Mouse (Mus musculus) ovary, postnatal 14 days (tissue): Measurements from ENCODE around the gene Lrtm1.

ENCODE experiments used
- DNase-seq: peaks from one replicate; pipeline ENCODE4 v3.0.0; 2022; ENCODE audit warnings: low spot score

The Lrtm1 gene

DNA sequence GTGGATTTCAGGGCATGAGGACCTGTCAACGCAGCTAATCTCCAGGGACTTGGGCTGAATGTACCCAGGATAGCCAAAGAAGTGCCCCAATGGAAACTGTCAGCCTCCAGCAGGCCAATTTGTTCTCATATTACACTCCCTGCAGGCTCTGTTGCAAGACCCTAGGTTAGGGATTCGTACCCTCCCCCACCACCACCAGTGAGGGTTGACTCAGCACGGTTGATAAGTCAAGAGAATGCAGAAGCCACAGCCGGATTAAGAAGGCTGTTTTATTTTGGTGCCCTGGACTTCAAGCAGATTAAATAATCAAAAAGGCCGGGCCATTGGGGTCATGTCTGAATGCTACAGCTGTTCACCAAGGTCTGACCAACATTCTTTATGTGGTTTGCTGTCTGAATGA is at the start of gene Lrtm1:
Gene Lrtm1 (plus strand): TSS at position 326 of the 400 bp plus-strand sequence.
- no peak for DNase-seq

DNA sequence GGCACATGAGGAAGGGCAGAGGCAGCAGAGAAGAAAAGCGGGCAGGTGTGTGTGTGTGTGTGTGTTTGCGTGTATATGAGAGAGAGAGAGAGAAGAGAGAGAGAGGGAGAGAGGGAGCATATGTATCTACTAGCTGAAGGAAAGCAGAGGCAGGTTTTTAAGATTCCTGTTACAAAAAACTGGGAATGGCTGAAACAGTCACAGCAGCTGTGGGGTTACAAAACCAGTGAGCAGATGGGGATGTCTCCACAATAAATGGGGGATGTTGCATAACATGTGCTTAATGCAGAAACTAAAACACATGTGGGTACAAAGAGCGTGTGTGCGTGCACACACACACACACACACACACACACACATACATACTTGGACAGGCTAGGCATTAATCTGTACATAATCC is 48.8 kb upstream of the Lrtm1 start:
- no peak for DNase-seq

DNA sequence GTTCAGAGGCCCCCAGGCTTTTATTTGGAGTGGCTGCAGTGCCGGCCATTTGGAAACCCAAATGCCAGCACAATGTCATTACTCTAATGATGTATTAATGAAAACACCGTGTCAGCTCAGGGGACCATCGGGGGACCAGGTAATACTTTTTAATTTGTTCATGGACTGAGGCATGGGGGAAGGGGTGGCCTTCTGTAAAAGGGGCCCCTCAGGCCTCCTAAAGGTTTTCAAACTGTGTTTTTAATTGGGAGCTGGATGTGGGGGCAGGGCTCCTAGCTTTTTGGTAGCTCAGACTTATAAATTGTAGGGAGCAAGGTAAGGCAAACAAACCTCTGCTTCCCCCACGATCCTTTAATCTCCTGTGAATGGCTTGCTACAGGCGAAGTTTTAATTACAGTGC is 45.4 kb upstream of the Lrtm1 start:
- no peak for DNase-seq

DNA sequence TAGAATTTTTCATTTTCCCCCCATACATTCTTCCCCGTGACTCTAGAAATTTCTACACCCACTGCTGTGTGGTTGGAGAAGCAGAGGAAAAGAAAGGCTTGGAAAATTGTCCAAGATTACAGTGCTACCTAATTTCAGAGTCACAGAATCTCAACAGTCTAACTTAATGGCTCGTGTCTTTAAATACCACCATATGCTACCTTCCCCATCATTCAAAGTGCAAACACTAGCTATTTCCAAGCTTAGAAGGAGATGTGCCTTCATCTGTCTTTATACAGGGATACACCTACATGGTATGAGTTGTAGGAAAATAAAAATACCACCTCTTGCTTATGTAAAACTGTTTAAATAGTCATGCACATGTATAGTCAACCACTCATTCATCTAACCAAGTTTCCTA is 38.8 kb upstream of the Lrtm1 start:
- DNase-seq: no peak

DNA sequence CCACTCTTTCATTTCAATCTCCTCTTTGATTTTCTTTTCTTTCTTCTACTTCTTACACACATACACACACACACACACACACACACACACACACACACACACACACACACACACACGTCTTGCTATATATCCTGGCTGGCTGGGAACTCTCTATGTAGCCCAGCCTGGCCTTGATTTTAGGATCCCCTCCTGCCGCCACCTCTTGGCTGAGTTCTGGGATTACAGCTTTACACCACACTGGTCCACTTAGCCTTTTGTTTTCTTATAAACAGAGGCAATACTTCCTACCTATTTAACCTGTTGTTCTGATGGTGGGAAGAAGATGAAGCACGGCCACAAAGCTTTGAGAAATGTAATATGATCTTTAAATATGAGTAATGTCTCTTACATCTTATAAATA is 37.5 kb upstream of the Lrtm1 start:
- no peak for DNase-seq

DNA sequence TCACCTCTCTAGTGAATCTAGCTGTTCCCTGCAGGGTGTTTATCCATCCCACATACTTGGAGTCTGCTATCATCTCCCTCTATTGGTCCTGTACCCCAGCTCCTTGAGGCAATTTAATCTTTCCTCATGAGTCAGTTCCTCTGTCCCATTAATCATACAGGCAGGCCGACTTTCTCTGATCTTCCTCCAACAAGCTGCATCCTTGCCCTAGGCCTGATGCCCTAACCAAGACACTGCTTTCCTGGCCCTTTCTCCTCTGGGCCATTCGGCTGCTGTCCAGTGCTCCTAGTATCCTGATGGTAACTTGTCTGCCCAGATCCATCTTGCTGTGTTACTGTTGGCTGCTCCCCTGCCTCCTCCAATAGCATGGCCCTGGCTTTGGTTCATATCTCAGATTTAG is 33.7 kb upstream of the Lrtm1 start:
- DNase-seq: no peak

DNA sequence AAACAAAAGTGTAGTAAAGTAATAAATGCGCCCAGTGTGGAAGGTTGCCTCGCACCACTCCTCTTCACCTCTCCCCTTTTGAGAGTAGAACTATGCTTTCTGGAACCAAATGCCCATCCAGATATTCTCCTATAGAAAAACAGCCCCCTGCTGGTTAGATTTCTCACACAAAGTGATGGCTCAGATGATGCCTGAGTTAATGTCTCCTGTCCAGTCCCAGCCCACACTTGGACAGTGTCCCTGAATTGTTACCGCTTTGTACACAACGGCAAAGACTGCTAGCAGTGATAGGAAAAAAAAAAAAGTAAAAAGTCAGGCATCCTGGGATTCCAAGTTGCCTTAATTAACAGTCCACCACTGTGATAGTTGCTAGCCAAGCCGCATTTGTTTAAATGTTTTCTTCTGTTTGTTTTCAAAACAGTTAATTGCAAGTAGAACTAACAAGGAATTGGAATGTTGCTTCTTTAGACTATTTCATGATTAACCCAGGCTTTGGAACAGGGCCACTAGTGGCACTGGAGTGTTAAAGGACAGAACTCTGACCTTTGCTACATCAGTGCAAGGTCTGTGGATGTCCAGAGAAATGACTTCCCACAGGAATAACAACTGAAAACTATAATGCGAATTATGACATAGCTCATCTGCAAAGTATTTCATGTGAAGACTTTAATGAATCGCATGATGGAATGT is 29.7 kb upstream of the Lrtm1 start:
- DNase-seq: no peak

DNA sequence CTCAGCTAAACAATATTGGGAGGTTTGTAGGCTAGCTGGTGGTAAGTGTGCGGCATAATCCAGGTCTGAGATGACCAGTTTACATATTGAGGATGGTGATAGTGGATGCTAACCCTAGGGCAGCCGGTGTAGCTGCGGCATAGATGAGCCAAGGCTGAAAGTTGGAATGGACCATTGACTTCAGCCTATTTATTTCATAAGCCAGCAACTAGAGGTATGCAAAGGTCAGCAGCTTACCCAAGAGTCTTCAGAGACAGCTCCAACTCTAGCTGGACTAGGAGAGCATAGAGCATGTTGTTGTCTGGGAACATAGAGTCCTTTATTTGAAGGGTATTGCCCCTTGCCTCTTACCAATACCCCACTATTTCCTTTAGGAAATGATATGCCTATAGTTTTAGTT is 21.4 kb upstream of the Lrtm1 start:
- no peak for DNase-seq

DNA sequence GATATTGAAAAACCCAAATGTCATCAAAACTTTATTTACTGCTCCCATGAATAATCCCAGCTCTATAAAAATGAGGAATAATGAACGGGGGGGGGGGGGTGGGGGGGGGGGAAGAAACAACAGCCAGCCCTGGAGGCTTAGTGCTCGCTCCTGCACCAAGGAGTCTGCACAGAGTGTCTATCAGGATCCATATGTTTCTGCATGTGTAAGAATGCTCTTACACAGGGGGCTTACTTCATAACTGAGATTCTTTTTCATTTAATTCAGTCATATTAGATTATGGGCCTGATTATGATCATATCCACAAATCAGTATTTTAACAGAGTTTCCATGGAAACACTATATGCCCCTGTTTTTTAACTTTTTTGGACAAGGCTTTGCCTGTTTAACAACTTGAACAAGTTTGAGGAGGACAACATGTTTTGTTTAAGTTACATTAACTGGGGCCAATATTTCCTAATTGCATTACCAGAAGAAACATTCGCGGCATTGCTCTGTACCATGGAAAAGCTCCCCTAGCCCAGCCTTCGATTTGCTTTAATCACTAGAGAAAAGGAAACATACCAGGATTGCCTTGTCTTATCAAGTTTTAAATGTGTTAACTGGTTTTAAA is 12.7 kb upstream of the Lrtm1 start:
- DNase-seq: no peak

DNA sequence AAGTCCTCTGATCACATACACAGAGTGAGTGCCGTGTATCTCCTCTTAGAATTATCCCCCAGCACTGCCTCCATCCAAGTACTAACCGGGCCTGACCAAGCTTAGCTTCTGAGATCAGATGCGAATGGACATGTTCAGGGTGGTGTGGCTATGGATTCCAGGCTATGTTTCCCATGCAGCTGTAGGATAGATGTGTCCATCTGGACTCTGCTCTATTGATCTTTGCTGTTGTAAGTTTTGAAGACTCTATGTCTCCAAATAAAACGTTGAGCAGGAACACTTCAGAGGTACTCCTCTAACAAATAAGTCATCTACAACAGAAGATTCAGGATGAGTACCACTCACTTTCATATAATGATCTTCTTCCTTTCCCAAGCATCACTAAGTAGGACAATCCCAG is 8.4 kb upstream of the Lrtm1 start:
- DNase-seq: no peak

DNA sequence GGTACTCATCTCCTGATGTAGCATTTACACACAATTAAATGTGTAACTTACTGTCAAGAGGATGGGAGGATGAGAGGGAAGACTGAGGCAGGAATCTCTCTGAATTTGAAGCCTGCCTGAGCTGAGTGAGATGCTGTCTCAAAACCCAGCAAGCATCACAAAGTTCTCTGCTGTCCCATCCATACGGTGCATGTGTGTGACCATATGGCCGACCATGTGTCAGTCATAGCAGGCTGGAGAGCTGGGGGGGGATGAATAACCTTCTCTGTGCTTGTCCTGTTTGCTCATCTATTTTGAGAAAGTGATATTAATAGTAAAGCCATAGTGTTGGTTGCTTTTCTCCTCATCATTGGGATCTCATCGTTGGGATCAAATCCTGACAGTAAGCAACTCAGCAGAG is 4.8 kb upstream of the Lrtm1 start:
- DNase-seq: no peak

DNA sequence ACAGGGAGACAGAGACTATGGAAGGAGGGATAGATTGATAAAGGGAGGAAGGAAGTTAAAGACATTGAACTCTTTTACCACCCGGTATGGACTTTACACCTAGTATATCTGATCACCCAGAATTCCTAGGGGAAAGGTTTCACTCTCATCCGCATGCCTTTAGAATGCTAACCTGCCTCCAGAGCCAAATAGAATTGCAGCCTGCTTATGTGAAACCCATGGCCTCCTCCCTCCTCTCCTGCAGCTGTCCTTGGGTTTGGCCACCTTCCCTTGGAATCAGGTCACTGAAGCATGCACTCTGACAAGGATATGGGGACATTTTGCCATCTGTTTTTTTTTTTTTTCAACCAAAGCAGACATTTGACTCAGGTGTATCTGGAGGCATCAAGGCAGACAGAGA is 3.3 kb upstream of the Lrtm1 start:
- no peak for DNase-seq

DNA sequence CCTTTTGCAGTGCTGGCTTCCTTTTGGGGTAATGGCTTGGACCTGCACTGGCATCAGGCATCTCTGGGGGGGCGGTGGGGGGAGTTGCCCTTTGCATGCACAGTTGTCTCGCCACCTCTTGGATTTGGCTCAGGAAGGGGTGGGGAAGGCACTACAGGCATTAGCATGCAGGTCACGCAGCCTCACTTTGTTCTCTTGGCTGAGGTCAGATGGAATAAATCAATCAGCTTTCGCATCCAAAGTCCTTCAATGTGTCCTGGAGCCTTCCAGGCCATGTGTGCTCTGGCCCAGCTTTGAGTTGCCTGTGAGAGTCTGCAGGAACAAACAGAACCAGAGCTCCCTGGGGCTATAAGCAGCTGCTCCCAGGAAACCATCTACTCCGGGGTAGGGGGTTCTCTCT is 2.1 kb upstream of the Lrtm1 start:
- no peak for DNase-seq

DNA sequence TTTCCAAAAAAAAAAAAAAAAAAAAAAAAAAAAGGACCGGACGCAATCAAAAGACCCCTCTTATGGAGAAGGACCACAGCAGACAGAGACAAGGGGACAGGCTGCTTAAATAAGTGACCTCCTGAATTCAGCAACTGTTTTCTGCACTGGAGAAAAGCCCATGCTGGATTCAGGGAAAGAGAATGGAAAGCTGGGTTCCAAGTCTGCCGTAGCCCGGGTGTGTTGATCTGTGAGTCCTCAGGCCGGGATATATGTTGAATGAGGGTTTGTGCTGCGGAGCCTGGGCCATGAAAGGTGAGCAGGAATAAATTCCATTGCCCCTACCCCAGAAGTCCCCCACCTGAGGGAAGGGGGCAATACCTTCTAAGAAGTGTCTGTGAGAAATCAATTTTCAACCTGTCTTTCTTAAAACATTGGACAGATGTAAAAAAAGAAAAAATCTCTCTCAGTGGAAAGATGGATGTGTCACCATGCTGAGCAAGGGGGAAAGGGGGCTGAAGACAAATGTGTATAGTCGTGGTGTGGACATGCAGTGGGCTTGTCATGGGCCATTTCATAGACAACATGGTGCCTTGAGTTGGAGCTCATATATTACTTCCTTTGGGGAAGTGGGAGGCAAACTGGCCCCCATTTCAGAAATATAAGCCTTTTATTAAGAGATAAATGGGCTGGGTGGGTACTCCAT is 450 bp downstream of the Lrtm1 start:
- no peak for DNase-seq

DNA sequence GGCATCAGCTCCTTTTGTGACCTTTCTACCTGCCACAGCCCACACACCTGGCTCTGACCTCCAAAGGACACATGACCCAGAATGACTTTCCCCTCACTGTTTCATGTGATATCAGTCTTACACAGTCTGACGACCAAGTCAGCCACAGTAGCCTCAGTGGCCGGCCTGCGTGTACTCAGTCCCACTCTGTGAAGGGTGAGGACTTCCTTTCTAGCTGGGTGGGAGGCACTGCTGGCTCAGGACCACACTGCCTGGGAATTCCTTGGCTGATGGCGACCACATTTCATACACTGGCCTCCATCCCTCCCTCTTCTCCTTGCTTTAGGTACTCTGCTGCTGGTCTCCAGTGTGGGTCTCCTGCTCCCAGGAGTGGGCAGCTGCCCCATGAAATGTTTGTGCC is 3.3 kb downstream of the Lrtm1 start:
- DNase-seq: no peak

DNA sequence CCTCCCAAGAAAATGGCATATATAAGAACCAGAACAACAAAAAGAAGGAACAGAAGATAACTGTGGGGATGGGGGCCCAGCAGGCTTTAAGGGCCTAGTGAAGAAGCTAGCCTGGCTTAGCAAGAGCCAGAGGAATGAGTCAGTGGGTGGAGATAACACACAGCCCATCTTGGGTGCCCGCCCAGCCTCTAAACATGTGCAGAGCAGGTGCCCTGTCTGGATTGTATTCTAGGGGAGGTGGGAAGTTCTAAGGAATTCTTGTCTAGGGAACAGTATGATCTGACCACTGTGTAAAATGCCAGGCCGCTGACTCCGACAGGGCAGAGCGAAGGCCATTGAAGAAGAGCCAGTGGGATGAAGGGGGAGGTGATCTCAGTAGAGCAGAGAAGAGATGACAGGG is 5.2 kb downstream of the Lrtm1 start:
- no peak for DNase-seq

DNA sequence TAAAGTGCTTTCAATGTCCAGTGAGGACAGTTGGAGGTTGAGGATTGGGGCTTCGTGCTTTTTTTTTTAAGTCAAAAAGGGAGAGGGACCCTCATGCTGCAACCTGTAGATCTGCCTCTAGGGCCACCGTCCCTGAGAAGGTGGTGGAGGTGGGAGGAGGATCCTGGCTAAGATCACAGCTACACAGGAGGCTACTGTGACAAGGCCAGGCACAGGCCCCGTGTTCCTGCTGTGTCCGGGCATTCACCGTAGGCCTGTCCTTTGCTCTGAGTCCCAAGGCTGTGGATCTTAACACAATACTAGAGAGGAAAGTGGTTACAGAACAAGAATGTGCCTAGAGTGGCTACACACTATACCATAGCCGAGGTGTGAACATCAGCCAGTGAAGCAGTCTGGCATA is 7.3 kb downstream of the Lrtm1 start:
- DNase-seq: no peak

DNA sequence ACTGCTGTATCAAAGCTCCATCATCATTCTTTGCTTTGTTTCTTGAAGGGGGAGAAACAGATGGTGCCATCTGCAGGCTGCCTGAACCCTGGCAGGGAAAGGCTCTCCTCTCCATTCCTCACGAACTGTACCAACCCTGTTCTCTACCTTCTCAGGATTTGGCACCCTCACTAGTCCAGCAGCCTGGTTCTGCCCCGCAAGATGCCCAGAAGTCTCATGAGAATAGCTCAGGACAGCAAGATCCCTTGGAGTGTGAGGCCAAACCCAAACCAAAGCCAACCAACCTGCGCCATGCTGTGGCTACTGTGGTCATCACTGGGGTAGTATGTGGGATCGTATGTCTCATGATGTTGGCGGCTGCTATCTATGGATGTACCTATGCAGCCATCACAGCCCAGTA is 9.3 kb downstream of the Lrtm1 start:
- DNase-seq: no peak

DNA sequence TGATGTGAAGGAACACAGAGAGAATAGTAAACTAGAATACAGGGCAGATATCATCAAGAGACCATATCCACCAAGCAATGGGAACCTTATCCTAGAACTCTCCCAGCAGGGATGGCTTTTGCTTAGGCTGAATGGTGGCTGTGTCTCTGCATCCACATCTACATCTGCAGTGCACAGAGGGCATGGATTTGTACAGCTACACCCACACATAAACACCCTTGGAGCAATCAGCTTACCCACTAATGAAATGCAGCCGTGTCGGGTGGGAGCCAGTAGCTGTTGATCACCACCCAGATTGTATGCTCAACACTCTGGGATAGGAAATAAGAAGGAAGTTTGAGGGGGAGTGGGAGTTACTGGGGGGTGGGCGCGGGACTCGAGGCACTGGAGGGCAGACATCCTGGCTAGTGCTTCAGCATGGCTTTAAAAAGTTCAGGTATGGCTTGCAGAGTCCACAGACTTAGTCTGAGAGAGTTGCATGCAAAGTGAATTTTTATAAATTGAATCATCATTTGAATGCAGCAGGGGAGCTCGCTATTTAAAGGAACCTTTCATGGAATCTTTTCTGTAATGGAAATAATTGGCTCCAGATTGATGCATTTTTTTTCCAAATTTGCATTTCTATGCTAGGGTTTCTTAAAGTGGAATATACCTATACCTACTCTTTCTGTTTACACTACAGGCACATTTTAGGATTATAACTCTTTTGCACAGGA is 10.5 kb downstream of the Lrtm1 start:
- no peak for DNase-seq

DNA sequence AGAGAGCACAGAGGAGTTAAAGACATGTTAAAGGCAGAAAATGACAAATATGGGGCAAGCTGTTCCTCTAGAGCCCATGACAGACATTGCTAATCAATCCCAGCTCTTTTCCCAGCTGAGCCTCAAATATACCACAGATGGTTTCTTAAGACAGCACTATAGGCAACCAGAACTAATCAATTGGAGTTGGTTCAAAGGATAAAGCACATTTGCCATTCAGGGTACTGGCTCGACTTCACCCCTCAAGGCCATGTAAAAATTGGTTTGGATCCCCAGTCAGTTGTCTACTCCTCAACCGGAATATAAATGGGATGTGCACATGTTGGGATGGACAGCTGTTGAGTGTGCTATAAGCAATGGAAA is 11.1 kb downstream of the Lrtm1 start:
- DNase-seq: no peak

DNA sequence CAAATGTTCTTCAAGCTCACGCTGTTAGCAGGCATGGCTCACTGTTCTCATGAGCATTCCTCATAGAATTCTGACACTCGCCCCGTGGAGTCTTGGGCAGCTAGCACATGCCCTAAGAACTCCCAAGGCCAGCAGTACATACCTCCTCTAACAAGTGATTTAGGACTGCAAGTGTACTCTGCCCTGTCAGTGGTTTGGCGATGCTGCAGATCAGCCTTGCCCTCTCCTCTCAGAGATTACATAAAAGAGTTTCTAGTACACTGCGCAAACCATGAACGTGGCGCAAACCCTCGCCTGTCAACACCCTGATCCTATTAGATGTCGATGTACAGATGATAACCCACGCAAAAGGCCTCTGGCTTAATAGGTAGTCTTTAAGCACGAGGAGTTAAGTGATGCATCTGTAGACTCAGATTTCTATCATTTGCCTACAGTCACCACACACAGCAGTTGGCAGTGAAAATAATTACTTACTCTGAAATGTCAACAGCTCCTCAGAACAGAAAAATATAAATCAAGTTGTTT is 11.9 kb downstream of the Lrtm1 start:
- no peak for DNase-seq

DNA sequence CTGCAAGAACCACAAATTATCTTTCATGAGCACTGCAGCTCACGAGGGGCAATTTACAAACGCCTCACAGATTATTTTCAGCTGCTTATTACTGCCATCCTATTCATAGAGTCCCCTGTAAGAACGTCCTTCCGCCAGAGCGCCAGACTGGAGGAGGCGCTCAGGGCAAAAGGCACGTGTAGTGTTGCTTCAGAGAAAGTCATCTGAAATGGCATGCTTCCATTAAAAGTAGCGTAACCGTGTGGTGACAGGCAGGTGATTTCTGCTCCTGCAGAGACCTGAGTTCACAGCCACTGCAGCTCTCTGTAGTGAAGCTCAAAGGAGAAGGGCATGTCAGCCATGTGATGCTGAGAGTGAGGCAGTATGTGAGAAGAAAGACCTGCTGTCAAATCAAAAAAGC is 12.5 kb downstream of the Lrtm1 start:
- no peak for DNase-seq

DNA sequence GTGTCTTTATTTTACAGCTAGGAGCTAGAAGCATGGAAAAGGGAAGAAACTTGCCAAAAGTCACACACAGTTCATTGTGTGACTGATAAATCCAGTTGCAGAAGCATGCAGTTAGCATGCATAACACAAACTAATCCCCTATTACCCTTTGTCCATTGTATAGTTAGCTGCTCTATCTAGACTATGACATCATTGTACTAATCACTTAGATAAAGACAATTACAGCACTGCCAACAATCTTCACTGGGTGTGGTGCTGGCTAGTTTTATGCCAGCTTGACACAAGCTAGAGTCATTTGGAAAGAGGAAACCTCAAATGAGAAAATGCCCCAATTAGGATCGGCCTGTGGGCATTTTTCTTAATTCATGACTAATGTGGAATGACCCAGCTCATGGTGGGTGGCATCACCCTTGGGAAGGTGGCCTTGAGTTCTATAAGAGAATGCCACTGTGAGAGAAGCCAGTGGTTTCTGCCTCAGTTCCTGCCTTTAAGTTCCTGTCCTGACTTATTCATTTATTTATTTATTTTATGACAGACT is 13.9 kb downstream of the Lrtm1 start:
- DNase-seq: no peak
